Mouse (Mus musculus): ENCODE measurements around the gene Mindy1.
"Not testable (repeated sequence)": the region's sequence is repeated elsewhere in the genome, so short reads cannot be mapped to it uniquely, and the experiment has no call there.

Gene Mindy1

DNA sequence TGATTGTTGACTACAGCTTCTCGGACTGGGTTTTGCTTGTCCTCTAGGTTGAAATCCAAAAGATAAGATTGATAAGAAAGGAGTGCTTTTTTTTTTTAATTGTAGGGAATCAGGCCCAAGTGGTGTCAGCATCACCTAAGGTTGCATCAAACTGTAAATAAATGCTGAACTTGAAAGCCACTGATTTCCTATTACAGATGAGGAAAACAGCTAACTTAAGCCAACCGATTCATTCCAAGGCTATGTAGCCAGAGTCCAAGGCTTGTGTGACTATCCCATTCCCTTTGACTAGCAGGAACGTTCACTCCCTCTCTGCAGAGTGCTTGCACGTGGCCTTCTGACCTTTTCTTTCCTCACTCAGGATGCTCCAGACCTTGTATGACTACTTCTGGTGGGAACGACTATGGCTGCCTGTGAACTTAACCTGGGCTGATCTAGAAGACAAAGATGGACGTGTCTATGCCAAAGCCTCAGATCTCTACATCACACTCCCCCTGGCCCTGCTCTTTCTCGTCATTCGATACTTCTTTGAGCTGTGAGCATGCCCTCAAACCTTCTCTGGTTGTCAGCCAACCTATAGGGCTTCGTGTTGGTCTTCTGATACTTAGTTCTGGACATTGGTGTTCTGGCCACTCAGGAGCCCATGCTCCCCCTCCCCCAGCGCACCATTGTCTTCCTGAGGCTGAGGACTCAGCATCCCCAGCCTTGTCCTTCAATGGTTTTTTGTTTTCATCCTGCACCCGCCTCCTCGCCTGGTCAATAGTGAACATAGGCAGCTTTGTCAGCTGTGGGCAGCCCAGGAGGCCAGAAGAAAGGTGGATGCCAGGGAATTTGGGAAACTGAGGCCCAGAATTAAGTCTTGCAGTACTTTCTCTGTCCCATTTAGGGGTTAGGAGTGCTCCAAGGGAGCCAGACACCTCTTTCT lies 38.8 kb downstream of the Mindy1 start:
- DNase-seq (ENCODE audit: low spot score) = no peak

DNA sequence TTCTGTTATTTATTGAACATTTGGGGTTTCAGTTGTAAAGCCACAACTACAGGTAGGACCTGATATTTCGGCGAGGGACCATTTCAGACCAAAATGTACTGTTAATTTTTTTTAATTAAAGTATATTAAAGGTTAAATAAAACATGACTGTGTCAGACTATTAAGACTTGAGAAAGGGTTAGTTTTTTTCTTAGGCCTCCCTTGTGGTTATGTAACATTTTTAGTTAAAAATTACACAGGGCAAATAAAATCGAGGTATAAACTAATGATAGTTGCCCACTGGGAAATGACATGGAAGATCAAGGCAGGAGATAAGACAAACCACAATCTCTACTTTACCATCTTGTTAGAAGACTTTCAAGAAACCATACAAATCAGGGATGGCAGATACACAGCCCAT lies 42.3 kb downstream of the Mindy1 start:
- DNase-seq (ENCODE audit: low spot score) = no peak

DNA sequence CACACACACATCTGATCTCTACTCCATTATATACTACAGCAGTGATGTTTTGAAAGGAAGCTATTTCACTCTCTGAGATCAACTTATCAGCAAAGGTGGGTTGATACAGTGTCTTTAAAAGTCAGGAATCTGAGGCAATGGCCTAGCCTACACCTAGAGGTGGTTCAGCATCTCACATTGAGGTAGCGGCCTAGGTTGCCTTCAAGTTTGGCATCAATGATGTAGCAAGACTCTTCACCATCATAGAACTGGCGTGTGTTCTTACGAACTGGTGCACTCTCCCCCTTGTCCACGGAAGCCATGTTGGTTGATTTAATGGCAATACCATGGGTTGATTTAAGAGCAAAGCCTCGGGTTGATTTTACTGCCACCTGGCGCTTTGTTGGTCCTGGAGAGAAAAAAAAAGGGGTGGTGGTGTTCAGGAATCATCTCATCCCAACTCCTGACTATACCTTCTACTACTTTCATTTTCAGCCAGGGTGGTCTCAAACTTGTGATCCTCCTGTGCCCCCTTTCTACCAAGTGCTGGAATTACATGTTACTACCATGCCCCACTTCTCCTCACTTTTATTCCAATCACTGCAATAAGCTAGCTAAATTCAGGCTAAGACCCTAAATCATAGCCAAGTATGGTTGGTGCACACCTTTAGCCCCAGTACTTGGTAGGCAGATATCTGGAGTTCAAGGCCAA lies 43.5 kb downstream of the Mindy1 start:
- no peak for DNase-seq (ENCODE audit: low spot score)

DNA sequence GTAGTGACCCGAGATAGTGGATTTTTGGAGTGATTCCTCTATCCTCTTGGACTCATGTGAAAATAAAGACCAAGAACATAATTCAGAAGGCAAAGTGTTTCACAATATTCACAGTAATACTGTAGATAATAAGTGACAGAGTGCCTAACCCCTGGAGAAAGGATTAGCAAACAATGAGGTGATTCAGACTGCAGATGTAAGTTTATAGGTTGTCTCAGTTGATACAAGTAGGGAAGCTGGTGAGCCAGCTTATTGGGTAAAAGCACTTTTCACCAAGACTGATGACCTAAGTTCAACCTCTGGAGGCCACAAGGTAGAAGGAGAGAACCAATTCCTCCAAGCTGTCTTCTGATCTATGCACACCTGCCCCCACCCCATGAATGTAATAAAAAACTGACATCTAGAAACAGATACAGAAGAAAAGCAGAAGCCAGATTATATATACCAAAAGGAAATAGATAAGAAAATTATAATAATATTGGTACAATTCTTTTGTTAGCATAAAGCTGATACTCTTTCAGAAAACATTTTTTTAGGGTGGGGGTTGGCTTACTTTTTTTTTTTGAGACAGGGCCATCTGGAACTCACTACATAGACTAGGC lies 47.8 kb downstream of the Mindy1 start:
- DNase-seq (ENCODE audit: low spot score) = no peak

DNA sequence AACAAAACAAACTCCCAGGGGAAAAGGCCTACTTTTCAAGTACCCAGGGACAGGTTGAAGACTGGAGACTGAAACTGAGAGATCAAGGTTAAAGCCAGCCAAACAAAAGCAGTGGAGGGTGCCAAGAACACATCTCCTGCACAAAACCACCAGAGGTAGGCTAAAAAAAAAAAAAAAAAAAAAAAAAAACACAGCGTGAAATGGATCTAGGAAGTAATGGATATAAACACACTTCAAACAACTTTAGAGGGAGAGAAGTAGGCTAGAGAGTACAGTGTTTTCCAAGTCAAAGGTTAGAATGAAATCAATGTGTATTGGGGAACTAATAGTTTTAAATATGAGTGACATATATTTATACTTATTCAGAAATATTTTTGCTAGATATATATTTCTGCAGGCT lies 50.4 kb downstream of the Mindy1 start:
- no peak for DNase-seq (ENCODE audit: low spot score)

DNA sequence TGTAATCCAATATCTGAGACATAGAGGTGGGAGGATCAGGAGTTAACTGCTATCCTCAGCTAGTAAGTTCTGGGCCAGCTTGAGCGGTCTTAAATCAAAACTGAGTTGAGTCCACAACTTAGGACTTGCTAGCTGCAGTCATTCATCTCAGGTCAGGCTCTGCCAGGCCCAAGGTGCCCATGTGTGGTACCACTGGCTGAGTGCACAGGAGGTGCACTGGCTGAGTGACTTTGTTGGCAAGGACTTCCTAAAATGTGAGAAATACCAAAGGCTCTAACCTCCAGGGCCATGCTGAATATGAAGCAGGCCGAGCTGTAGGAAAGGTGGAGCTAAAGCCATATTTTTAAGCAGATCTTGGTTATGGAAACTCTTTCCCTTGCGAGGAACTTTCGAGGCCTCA lies 56.2 kb downstream of the Mindy1 start:
- no peak for DNase-seq (ENCODE audit: low spot score)

DNA sequence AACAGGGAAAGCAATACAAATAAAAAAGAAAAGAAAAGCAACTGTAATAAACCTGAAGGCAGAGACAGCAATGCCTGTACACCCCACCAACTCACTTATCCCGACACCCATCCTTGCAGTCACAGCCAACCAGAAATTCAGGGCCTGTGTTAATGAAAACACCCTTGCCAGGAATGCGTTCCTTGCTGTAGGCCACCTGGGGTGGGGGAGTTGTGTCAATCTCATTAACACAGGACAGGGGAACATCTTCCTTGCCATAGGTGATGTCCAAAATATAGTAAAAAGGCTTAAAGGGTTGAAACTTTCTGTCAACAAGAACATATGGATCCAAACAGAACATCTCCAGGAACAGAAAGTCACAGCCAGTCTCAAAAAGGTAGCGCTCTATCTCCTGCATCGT lies 57.1 kb downstream of the Mindy1 start:
- DNase-seq (ENCODE audit: low spot score) = no peak

DNA sequence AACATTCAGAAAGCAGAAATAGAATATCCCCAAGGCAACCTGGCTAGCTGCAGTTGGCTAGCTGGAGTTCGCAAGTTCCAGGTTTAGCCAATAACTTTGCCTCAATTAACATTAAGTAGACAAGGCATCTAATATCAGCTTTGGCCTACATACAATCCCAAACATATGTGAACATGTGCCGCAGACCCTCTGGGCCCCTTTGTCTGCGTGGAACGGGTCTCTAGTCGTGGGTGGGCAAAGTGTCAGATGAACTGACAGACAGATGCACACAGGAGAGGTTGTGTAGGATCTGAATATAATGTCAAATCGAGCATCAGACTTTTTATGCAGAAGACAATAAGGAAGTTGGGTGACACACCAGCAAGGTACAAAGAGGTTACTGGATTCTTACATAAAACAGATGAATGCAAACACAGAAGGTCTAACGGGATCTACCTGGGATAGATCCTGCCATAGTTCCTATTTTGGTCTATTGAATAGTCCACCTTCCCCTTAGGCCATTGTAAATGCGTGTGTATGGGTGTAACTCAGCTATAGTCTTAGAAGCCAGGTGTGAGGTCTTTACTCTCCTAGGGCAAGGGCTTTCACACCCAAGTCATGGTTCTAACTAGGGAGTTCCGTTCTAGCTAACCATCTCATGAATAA lies 62.3 kb downstream of the Mindy1 start:
- DNase-seq (ENCODE audit: low spot score) = not testable (repeated sequence)

Measured in ovary, postnatal 36 days (tissue).